Mouse (Mus musculus): Measurements from ENCODE around the gene Sumf1. TPM values are rescaled to one million over a fixed set of nuclear protein-coding genes. Genes with fewer than 3 reads are reported as not detected.

The Sumf1 gene
- total RNA-seq, 2 experiments from 2014 or later, result 22.4 to 23.8 TPM

DNA sequence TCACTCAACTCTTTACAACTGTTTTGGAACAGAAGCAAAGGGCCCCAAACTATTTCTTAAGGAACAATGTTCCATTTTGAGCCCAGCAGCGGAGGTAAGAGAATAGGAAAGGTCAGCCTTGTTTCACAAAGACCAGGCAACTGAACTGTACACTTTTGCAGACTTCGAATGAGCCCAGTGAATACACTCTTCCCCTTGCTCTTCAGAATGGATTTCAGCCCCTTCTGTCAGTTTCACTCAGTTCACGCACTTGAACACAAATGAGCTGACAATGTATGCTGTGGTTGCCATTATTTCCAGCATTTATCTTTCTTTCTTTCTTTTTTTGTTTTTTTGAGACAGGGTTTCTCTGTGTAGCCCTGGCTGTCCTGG lies 86.5 kb downstream of the Sumf1 start:
- DNase-seq (ENCODE audit: low spot score in 2 of 2), result no peak

DNA sequence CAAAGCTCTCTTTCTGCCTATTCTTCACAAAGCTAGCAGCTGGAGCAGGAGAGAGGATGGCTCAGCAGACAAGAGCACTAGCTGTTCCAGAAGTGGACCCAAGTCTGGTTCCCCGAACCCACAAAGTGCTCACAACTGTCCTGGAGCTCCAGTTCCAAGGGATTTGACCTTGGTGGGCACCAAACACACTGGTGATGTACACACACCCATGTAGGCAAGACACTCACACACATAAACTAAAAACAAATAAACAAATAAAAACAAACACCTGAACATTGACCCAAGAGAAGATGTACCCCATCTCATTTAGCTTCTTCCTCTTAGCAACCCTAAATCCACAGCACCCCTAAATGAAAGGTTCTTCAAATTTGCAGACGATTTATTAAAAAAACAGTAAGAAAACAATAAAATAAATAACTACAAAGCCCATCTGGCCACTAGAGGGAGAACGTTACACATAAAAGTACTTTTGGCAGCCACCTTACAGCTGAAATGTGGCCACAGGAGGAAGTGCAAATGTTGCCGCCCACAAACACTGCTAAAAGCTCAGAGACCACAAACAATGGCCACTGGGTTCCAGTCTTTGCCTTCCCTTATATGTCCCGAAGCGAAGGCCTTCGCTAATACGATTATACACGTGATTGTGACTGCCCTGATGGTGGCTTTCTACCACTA lies 87.1 kb downstream of the Sumf1 start:
- peak; percentile 46 to 53 for DNase-seq (ENCODE audit: low spot score in 2 of 2)

DNA sequence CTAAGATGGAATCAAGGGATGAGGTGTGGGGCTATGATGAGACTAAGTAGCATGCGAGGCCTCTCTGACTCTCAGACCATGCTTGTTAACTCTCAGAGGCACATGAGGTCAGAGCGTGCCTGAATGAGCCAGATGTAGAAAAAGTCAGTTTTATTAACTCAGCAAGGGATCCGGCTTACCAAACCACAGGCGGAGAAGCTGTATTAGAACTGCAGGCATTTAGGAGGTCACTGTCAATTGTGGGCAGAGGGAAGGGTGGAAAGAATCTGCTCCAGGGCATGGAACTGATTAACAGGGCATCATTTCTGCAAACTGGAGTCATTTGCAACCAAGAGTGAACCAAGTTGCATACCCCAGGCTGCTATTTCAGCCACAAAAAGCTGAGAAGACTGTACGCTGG lies 89.9 kb downstream of the Sumf1 start:
- no peak for DNase-seq (ENCODE audit: low spot score in 2 of 2)

DNA sequence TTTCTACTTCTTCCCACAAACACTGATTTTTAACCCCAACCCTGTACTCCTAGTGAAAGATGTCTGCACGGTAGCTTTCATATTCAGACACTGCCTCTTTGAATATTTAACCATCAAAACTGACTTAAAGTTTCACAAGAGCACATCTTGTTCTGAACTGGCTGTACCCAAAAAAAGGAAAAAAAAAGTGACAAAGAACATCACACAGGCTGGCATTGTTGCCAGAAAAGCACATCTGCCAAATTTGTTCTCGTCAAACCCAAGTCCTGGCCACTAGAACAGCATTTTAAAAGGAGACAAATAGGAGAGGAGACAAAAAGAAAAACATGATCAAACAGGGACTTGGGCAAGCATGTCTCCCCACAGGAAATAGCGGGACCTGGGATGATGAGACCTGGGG lies 91.9 kb downstream of the Sumf1 start:
- no peak for DNase-seq (ENCODE audit: low spot score in 2 of 2)

DNA sequence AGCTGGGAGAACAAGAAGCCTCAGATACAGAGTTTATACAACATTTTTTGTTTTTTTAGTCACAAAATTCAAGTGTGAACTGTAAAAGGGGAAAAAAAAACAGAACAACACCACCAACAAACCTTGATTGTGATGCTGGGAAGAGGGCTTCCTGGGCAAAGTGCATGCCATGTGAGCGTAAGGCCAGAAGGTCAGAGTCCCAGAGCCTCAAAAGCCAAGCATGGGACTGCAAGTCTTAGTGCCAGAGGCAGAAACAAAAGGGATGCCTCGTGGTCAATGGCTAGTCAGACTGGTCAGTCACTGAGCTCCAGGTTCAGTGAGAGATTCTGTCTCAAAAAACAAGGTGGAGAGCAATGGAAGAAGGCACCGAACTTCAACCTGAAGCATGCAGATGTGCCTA lies 92.7 kb downstream of the Sumf1 start:
- DNase-seq (ENCODE audit: low spot score in 2 of 2), result no peak

DNA sequence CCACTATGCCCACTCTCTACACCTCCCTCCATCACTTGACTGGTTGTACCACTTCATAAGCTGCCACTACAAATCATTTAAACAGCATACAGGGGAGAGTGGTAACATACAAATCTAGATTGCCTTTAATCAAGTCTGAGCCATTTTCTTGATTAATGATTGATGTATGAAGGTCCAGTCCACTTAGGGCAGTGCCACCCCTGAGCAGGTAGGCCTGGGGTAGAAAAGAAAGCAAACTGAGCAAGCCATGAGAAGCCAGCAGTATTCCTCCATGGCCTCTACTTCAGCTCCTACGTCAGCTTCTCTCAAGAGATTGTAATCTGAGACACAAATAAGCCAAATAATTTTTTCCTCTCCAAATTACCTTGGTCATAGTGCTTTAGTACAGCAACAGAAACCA lies 94.1 kb downstream of the Sumf1 start:
- DNase-seq (ENCODE audit: low spot score in 2 of 2), result no peak

DNA sequence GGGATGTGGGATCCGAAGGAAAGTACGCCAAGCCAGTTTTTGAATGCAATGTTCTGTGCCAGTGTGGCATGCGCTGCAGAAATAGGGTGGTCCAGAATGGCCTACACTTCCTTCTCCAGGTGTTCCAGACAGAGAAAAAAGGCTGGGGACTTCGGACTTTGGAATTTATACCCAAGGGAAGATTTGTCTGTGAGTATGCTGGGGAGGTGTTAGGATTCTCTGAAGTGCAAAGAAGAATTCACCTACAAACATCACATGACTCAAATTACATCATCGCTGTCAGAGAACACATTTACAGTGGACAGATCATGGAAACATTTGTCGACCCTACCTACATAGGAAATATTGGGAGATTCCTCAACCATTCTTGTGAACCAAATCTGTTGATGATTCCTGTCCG lies 109.5 kb downstream of the Sumf1 start:
- DNase-seq (ENCODE audit: low spot score in 2 of 2), result no peak

DNA sequence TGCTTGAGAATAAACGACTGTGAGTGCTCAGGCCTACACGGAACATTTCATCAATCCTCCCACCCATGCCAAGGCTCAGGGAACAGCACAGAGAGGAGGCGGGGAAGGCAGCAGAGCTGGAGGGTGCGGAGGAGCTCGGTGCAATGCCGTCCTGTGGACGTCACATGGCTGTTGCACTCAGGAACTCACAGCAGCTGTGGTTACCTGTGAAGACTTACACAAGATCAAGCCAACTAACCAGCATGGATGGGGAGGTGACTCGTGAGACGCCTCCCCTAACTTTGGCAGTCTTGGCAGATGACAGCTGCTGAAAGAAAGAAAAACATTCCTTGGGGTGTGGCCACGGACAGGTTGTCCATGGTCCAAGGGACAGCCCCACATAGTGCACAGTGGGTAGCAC lies 110.8 kb downstream of the Sumf1 start:
- peak; percentile 58 to 69 for DNase-seq (ENCODE audit: low spot score in 2 of 2)

DNA sequence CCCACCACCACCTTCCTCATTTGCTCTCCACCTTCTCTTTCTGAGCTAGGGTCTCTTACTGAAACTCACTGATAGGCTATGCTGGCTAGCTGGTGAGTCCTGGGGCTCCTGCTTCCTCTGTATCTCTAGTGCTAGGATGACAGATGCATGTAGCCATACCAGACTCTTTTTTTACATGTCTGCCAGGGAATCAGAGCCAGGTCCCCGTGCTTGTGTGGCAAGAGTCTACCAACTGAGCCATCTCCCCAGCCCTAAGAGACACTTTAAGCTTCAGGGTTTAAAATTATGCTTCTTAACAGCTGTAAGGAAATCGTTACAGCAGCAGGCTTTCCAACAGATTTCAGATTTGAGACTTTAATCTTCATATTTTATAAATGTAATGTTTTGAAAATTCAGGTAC lies 111.5 kb downstream of the Sumf1 start:
- no peak for DNase-seq (ENCODE audit: low spot score in 2 of 2)

DNA sequence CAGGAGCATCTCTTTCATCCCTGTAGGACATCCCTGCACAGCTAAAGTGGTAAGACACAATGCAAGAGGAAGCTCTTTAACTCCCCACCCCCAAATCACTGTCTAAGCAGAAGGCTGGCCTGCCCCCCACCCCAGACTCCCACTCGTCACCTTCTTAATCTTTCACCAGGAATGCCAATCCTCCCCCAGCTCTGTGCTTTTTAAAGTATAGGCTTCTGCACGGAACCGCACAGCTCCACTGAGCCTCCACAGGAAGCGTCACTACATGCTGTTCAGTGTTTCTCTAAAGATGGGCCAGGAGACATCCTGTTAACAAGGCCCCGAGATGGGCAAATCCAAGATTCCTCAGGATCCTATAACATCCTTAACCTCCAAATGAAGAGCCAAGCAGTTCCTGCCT lies 112.3 kb downstream of the Sumf1 start:
- DNase-seq (ENCODE audit: low spot score in 2 of 2), result peak; percentile 50 to 65

DNA sequence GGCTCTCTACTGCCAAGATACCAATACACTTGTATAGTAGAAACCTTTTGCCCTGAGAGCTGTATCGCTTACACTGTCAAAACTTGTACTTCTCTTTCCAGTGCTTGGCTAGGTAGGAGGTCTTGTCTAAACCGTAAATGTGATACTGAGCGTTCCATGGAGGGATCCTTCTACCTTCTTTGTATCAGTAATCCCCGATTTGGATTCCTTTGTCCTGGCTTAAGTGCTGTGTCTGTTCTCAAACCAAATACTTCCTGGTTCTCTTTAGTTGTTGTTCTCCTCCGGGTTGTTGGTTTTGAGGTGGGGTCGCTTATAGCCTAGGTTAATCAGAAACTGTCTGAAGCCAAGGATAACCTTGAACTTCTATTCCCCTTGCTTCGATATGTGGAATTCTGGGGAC lies 114.4 kb downstream of the Sumf1 start:
- no peak for DNase-seq (ENCODE audit: low spot score in 2 of 2)

DNA sequence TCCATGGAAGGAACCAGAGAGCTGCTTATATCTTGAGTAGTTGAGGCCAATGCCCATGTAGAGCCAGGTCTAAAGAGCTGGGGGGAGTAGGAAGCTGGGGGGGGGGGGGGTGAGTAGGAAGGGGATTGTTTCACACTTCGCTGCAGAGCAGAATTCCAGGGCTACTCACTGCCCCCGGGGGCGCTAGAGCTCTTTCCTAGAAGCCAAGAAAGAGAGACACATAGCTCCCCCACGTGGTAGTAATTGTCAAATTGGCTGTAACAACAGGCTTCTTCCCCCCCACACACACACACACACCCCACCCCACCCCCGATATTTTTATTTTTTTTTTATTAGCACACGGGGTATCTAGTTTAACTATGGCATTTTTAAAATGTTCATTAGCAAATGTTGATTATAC lies 119.8 kb downstream of the Sumf1 start:
- peak; percentile 81 to 83 for DNase-seq (ENCODE audit: low spot score in 2 of 2)

DNA sequence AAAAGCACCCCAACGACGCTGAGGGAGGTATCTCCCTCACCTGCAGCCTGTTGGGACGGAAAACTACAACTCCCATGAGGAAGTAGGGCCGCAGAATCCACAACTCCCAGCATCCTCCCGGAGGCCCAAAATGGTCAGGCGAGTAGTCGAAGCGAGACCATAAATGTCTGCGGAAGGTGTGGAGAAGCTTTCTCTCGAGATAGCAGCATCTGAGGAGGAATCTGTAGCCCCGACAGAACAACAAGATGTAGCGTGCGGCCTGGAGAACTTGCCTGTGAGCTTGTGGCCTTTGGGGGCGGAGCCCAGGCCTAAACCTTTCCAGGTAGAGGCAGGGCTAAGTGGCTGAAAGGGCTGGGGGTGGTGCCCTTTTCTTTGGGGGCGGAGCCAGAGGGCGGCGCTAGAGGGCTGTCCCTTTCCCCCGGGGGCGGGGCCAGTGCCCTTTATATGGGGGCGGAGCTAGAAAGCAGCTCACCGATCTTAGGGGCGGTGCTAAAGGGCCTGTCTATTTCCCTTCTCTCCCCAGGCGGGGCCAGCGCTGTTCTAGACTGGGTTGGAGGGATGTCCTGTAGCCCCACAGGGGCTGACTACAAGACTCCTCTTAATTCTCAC lies 120.4 kb downstream of the Sumf1 start, which contains the start of gene Setmar:
Gene Setmar, plus strand, starts transcription at position 128 of the 609 bp plus-strand sequence.
- DNase-seq (ENCODE audit: low spot score in 2 of 2), result peak; percentile 97

DNA sequence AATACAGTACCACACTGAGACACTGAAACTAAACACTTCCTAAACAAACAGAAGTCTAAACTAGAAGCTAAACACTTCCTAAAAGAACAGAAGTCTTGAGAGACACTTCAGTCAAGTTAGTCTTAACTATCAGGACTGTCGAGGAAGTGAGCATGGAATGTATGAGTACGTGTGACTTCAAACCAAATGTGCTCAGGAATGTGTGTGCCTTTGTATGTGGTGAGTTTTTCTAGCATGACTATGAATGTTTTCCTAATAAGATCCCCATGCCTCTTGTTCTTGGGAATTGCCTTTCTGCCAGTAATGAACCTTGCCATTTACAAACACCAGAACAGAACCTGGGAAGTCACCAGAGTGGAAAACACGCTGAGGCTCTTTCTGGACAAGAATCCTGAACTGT lies 124.3 kb downstream of the Sumf1 start:
- DNase-seq (ENCODE audit: low spot score in 2 of 2), result no peak

DNA sequence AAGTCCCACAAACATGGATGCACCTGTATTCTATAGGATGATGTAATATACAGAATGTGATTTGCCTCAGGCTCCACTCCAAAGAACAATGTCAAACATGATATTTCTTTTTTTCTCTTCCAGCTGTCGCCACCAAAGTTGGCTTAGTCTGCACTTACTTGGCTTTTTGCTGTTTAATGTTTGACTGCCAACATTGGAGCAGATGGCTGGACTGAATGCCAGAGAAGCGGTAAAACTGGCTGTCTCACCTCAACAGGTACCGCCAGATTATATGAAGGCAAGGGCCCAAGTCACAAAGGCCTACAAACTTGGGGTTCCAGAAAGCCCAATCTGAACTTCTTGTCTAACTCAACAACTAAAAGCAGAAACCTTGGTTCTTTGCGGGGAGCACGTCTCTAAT lies 127.3 kb downstream of the Sumf1 start:
- DNase-seq (ENCODE audit: low spot score in 2 of 2), result no peak

DNA sequence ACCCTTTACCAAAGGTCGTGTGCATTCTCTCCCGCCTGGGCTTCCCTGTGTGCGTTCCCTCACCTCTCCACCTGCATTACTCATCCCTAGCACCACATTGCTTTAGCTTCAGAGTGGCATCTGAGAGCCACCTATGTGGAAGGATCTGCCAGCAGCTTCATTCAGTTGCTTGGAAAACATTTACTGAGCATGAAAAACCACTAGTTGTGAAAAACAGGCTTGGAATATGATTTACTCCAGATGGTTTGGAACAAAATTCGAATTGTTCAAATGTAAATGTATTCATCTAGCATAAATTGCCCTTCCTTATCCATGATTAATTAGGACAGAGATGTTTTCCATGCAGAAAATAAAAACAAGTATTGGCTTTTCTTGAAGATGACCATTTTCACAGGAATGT lies 128.0 kb downstream of the Sumf1 start:
- no peak for DNase-seq (ENCODE audit: low spot score in 2 of 2)

Other genes starting within 250 kb of the Sumf1 start
- 10 to 100 TPM in 1 of 2 experiments, 1 to 10 TPM in 1; 9.5 to 10.4 TPM for gene Setmar, start 120.5 kb downstream of the Sumf1 start, total RNA-seq (2021)
- gene Itpr1, start 27.5 kb upstream of the Sumf1 start, total RNA-seq (2021), result 100 to 1,000 TPM; 477 to 491 TPM